Mouse (Mus musculus): Measurements from ENCODE around the gene Rnd2. TPM values are rescaled to one million over a fixed set of nuclear protein-coding genes. Genes with fewer than 3 reads are reported as not detected.
"Not testable (repeated sequence)": the region's sequence is repeated elsewhere in the genome, so short reads cannot be mapped to it uniquely, and the experiment has no call there.

The Rnd2 gene
- polyA plus RNA-seq, 1 experiment from 2014 or later: 10.3 TPM

DNA sequence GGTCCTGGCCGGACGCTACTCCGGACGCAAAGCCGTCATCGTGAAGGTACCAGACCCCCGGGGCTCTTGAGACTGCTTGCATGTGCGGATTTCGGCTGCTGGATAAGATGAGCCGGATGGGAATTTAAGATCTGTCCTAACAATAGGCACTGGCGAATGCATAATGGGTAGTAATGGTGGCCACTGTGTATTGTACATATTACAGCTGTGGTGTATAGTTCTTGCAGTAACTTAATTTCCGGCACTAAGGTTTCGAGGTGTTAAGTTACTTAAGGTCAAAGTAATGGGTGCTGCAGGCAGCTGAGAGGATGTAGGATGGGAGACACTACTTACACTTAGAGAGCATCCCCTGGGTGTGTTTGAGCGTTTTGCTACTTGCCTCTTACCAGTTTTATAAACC lies 22.0 kb upstream of the Rnd2 start:
- Histone ChIP-seq H3K9ac (ENCODE audit: low read depth, low read length) (peak overlapping the region; percentile 95), H3K27me3 (ENCODE audit: insufficient read depth, low read length) (no peaks in the 10 kb centered on the region), H3K4me3 (replicated peaks; ENCODE audit: low read depth, low read length) (peak overlapping the region; percentile 87), H3K9me3 (replicated peaks; ENCODE audit: low read length) (no peaks in the 10 kb centered on the region), H3K27ac (peak overlapping the region; percentile 92), H3K4me1 (replicated peaks; ENCODE audit: insufficient read depth, low read length) (peaks cover 3% of the 10 kb centered on the region; the same call in 1 of the 2 replicates), H3K4me2 (ENCODE audit: low read length) (peak overlapping the region; percentile 87), H3K36me3 (ENCODE audit: insufficient read depth, low read length) (peaks cover 17% of the 10 kb centered on the region)
- ATAC-seq (replicated peaks; ENCODE audit: low FRiP score, low read depth) (peak; percentile 0; the same call in 1 of the 2 replicates), DNase-seq (ENCODE audit: low spot score) (peak; percentile 43)
- no peak for TF ChIP-seq CTCF (IDR thresholded peaks at IDR 0.05; ENCODE audit: low read depth)
- WGBS: 0% methylated on average over 14 of the region's 14 CpGs

DNA sequence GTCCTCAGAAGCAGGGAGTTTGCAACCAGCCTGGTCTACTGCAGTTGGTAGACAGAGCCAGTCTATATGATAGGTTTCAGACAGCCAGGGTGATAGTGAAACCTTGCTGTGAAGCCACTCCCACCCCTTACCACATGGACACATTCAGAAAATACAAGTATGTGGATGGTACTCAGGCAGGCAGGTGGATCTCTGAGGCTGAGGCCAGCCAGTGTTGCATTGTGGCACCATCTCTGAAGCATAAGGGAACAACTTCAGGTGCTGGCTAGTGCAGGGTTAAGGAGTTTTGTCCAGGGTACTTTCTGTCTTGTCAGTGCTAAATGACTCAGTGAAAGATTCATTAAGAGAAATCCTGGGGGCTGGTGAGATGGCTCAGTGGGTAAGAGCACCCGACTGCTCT lies 18.5 kb upstream of the Rnd2 start:
- no peaks in the 10 kb centered on the region for H3K27me3 ChIP-seq (ENCODE audit: insufficient read depth, low read length)
- no peaks in the 10 kb centered on the region for H3K9me3 ChIP-seq (replicated peaks; ENCODE audit: low read length)
- no peak overlapping the region for H3K9ac ChIP-seq (ENCODE audit: low read depth, low read length)
- peaks cover 17% of the 10 kb centered on the region for H3K36me3 ChIP-seq (ENCODE audit: insufficient read depth, low read length)
- ATAC-seq (replicated peaks; ENCODE audit: low FRiP score, low read depth): no peak
- H3K4me1 ChIP-seq (replicated peaks; ENCODE audit: insufficient read depth, low read length): peaks cover 7% of the 10 kb centered on the region; the same call in 1 of the 2 replicates
- no peak overlapping the region for H3K4me3 ChIP-seq (replicated peaks; ENCODE audit: low read depth, low read length)
- WGBS: 64% methylated on average over 1 of the region's 1 CpGs
- DNase-seq (ENCODE audit: low spot score): no peak
- no peak overlapping the region for H3K27ac ChIP-seq
- no peak overlapping the region for H3K4me2 ChIP-seq (ENCODE audit: low read length)
- TF ChIP-seq CTCF (IDR thresholded peaks at IDR 0.05; ENCODE audit: low read depth): no peak

DNA sequence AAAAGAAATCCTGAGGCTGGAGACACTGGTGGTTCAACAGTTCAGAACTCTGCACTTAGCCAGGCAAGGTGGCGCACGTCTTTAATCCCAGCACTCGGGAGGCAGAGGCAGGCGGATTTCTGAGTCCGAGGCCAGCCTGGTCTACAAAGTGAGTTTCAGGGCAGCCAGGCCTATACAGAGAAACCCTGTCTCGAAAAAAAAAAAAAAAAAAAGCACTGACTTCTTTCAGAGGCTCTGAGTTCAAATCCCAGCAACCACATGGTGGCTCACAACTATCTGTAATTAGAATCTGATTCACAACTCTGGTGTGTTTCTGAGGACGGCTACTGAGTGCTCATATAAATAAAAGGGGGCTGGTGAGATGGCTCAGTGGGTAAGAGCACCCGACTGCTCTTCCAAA lies 17.9 kb upstream of the Rnd2 start:
- H3K9me3 ChIP-seq (replicated peaks; ENCODE audit: low read length); ATAC-seq (replicated peaks; ENCODE audit: low FRiP score, low read depth); H3K4me1 ChIP-seq (replicated peaks; ENCODE audit: insufficient read depth, low read length); H3K4me3 ChIP-seq (replicated peaks; ENCODE audit: low read depth, low read length); H3K27me3 ChIP-seq (ENCODE audit: insufficient read depth, low read length); H3K9ac ChIP-seq (ENCODE audit: low read depth, low read length); H3K4me2 ChIP-seq (ENCODE audit: low read length); DNase-seq (ENCODE audit: low spot score); H3K27ac ChIP-seq: not testable (repeated sequence)
- WGBS: 86% methylated on average over 8 of the region's 8 CpGs
- peaks cover 17% of the 10 kb centered on the region for H3K36me3 ChIP-seq (ENCODE audit: insufficient read depth, low read length)

DNA sequence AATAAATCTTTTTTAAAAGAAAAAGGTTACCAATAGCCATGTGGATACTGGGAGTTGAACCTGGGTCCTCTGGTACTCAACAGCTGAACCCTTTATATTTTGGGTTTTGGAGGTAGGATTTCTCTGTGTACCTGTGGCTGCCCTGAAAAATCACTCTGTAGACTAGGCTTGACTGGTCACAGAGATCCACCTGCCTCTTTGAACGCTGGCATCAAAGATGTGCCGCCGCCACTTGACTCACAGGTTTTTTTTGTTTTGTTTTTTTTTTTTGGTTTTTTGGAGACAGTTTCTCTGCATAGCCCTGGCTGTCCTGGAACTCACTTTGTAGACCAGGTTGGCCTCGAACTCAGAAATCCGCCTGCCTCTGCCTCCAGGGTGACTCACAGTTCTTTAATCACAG lies 17.0 kb upstream of the Rnd2 start:
- H3K4me3 ChIP-seq (replicated peaks; ENCODE audit: low read depth, low read length): no peak overlapping the region
- 0 out of 2 replicates have a peak overlapping the region, but pooled peaks have one; percentile 57 for H3K9ac ChIP-seq (ENCODE audit: low read depth, low read length)
- 79% methylated on average over 5 of the region's 5 CpGs for WGBS
- H3K36me3 ChIP-seq (ENCODE audit: insufficient read depth, low read length): peaks cover 17% of the 10 kb centered on the region
- H3K4me2 ChIP-seq (ENCODE audit: low read length): peak overlapping the region; percentile 67
- no peak for TF ChIP-seq CTCF (IDR thresholded peaks at IDR 0.05; ENCODE audit: low read depth)
- peaks cover 7% of the 10 kb centered on the region; the same call in 1 of the 2 replicates for H3K4me1 ChIP-seq (replicated peaks; ENCODE audit: insufficient read depth, low read length)
- no peaks in the 10 kb centered on the region for H3K27me3 ChIP-seq (ENCODE audit: insufficient read depth, low read length)
- no peaks in the 10 kb centered on the region for H3K9me3 ChIP-seq (replicated peaks; ENCODE audit: low read length)
- ATAC-seq (replicated peaks; ENCODE audit: low FRiP score, low read depth): no peak
- DNase-seq (ENCODE audit: low spot score): no peak
- H3K27ac ChIP-seq: peak overlapping the region; percentile 91; the same call in 1 of the 2 replicates

DNA sequence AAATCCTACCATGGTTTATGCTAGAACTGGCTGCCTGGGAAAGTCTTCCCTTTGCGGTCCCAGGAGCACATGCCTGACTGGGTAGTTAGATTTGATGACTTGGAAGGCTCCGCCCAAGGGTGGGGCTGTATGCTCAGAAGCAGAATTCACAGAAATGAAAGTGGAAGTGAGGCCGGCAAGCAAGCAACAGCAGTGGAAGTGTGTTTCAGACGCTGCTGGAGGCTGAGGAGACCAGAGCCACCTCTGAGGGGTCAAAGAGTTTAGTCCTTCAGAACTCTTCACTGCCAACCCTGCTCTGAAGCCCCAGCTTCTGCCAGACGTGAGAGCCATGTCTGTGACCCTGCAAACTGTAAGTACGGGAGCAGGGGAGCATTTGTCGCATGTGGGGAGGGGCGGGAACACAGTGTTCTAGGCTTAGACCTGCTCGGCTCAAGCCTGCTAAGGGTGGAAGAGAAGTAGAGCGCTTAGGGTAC lies 16.5 kb upstream of the Rnd2 start, which contains the start of gene Ifi35:
Ifi35 (plus strand) TSS at position 134 of the 473 bp plus-strand sequence.
- no peak for TF ChIP-seq CTCF (IDR thresholded peaks at IDR 0.05; ENCODE audit: low read depth)
- no peaks in the 10 kb centered on the region for H3K27me3 ChIP-seq (ENCODE audit: insufficient read depth, low read length)
- peak within 1 kb of the TSS; percentile 91 for H3K27ac ChIP-seq
- peak within 1 kb of the TSS; percentile 57 for H3K9ac ChIP-seq (ENCODE audit: low read depth, low read length)
- H3K9me3 ChIP-seq (replicated peaks; ENCODE audit: low read length): no peaks in the 10 kb centered on the region
- 14% methylated on average over 10 of the region's 10 CpGs for WGBS
- peaks cover 17% of the 10 kb centered on the region for H3K36me3 ChIP-seq (ENCODE audit: insufficient read depth, low read length)
- H3K4me2 ChIP-seq (ENCODE audit: low read length): peak within 1 kb of the TSS; percentile 67
- H3K4me1 ChIP-seq (replicated peaks; ENCODE audit: insufficient read depth, low read length): peaks cover 7% of the 10 kb centered on the region; the same call in 1 of the 2 replicates
- ATAC-seq (replicated peaks; ENCODE audit: low FRiP score, low read depth) (peak; percentile 60), DNase-seq (ENCODE audit: low spot score) (peak; percentile 95)
- H3K4me3 ChIP-seq (replicated peaks; ENCODE audit: low read depth, low read length): peak within 1 kb of the TSS; percentile 57

DNA sequence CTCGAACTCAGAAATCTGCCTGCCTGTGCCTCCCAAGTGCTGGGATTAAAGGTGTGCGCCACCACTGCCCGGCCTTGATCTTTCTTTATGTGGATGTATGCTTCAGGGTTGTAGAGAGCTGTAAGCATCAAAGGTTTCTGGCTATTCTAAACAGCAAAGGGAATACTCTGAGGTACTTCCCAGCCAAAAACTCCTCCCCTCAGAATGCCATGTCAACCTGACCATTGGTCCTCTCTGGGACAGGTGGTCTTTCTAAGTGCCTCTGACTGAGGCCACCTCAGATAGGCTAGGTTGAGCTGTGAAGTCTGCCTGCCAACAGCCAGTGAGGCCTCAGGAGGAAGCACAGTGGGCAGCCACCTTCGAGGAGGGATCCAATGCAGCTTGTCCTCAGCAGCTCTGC lies 15.9 kb upstream of the Rnd2 start:
- WGBS: 80% methylated on average over 4 of the region's 4 CpGs
- ATAC-seq (replicated peaks; ENCODE audit: low FRiP score, low read depth): no peak

DNA sequence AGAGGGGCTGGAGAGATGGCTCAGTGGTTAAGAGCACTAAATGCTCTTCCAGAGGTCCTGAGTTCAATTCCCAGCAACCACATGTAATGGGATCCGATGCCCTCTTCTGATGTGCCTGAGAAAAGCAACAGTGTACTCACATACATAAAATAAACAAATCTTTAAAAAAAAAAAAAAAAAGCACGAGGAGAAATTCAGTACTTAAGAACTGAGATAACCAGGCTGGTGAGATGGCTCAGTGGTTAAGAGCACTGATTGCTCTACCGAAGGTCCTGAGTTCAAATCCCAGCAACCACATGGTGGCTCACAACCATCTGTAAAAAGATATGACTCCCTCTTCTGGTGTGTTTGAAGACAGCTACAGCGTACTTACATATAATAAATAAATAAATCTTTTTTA lies 15.2 kb upstream of the Rnd2 start:
- not testable (repeated sequence) for H3K9me3 ChIP-seq (replicated peaks; ENCODE audit: low read length); H3K9ac ChIP-seq (ENCODE audit: low read depth, low read length); H3K4me3 ChIP-seq (replicated peaks; ENCODE audit: low read depth, low read length); DNase-seq (ENCODE audit: low spot score); H3K4me2 ChIP-seq (ENCODE audit: low read length); H3K27me3 ChIP-seq (ENCODE audit: insufficient read depth, low read length); ATAC-seq (replicated peaks; ENCODE audit: low FRiP score, low read depth); H3K4me1 ChIP-seq (replicated peaks; ENCODE audit: insufficient read depth, low read length); H3K36me3 ChIP-seq (ENCODE audit: insufficient read depth, low read length); H3K27ac ChIP-seq
- WGBS: 81% methylated on average over 4 of the region's 4 CpGs

More for the DNA sequence above, 15.9 kb upstream of the Rnd2 start:
- H3K27me3 ChIP-seq (ENCODE audit: insufficient read depth, low read length): no peaks in the 10 kb centered on the region
- peaks cover 12% of the 10 kb centered on the region for H3K36me3 ChIP-seq (ENCODE audit: insufficient read depth, low read length)
- no peak for DNase-seq (ENCODE audit: low spot score)
- peak overlapping the region; percentile 57 for H3K9ac ChIP-seq (ENCODE audit: low read depth, low read length)
- H3K4me2 ChIP-seq (ENCODE audit: low read length): peak overlapping the region; percentile 67
- peak overlapping the region; percentile 57 for H3K4me3 ChIP-seq (replicated peaks; ENCODE audit: low read depth, low read length)
- H3K9me3 ChIP-seq (replicated peaks; ENCODE audit: low read length): no peaks in the 10 kb centered on the region
- H3K4me1 ChIP-seq (replicated peaks; ENCODE audit: insufficient read depth, low read length): 0 out of 2 replicates have a peak, but pooled peaks cover 4% of the 10 kb centered on the region
- TF ChIP-seq CTCF (IDR thresholded peaks at IDR 0.05; ENCODE audit: low read depth): no peak
- peak overlapping the region; percentile 91 for H3K27ac ChIP-seq

Measured in kidney, postnatal 0 days (tissue).